Mouse (Mus musculus) liver, embryonic 13.5 days (tissue): ENCODE measurements around the gene Gm13288. TPM values are rescaled to one million over a fixed set of nuclear protein-coding genes. Genes with fewer than 3 reads are reported as not detected.

Experiments
- ATAC-seq: fragments of 200-750 bp; cut with Nextera tagmentation; 2 replicates; pipeline ENCODE4 v1.8.0; 2017; ENCODE audit warnings: low read depth, mild to moderate bottlenecking, moderate number of reproducible peaks, moderate library complexity
- DNase-seq: peaks from one replicate; pipeline ENCODE4 v3.0.0; 2022
- H3K27ac ChIP-seq: fragments of 300-500 bp; sonication (generic); 2 replicates; pipeline ENCODE4 v1.5.1; 2015; ENCODE audit warnings: moderate library complexity, mild to moderate bottlenecking, inconsistent platforms
- H3K27me3 ChIP-seq: fragments of 300-500 bp; sonication (generic); 2 replicates; pipeline ENCODE4 v1.6.1; 2015; ENCODE audit warnings: mild to moderate bottlenecking, inconsistent platforms
- H3K36me3 ChIP-seq: fragments of 300-500 bp; sonication (generic); 2 replicates; pipeline ENCODE4 v1.6.1; 2015; ENCODE audit warnings: mild to moderate bottlenecking, inconsistent platforms
- H3K4me1 ChIP-seq: fragments of 300-500 bp; sonication (generic); replicated peaks from 2 replicates; pipeline ENCODE4 v1.6.1; 2015; ENCODE audit warnings: inconsistent platforms
- H3K4me2 ChIP-seq: fragments of 300-500 bp; sonication (generic); 2 replicates; pipeline ENCODE4 v1.6.1; 2015; ENCODE audit warnings: inconsistent platforms, mild to moderate bottlenecking, moderate library complexity
- H3K4me3 ChIP-seq: fragments of 300-500 bp; sonication (generic); replicated peaks from 2 replicates; pipeline ENCODE4 v1.5.1; 2015; ENCODE audit warnings: mild to moderate bottlenecking, inconsistent platforms
- H3K9ac ChIP-seq: fragments of 300-500 bp; sonication (generic); 2 replicates; pipeline ENCODE4 v1.6.1; 2015; ENCODE audit warnings: mild to moderate bottlenecking, inconsistent platforms
- H3K9me3 ChIP-seq: fragments of 300-500 bp; sonication (generic); replicated peaks from 2 replicates; pipeline ENCODE4 v1.6.1; 2016; ENCODE audit warnings: inconsistent platforms
- WGBS: fragments of 180-500 bp; shearing (Covaris S2); methylation state at CpG from one replicate; pipeline ENCODE4 v1.1.7; 2015; ENCODE audit not compliant: insufficient replicate concordance; 5-methylcytosine and 5-hydroxymethylcytosine counted together
- polyA plus RNA-seq: library from polyadenylated mRNA; unstranded; fragments of >200 nt; fragmentation: Nextera tagmentation; extraction: Ambion mirVana; gene quantifications from 2 replicates; pipeline ENCODE4 v1.2.1, GENCODE M21; 2015

Gm13288 gene
- polyA plus RNA-seq, 1 experiment from 2014 or later: not detected

DNA sequence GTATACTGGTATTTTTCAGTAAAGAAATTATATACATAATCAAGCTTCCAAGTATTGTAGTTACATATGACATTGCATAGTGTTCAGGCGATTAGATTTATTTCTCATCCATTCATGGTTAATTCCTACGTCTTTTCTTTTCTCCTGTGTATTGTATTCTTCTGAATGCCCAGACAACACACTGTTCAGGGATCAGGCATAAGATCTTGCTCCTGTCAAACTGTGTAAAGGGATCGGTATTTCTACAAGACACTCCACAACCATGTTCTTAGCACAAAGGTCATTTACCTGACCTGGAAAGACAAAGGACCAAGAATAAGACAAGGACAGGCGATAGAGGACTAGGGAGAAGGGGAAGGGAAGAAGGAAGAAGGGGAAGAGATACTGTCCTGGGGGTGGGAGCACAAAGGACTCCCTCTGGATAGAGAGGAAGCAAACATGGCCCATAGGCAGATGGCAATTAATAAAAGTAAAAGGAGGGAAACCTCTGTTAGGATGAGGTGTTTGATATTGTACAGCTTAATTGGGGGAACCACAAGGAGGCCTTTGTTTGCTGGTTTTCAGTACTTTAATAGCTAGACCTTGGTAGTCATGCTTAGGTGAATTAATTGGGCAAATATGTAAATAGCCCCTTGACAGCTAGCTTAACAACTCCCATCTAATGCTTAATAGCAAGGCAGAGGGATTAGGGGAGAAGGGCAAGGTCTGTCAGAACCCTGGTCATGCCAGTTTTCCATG lies 45.9 kb downstream of the Gm13288 start:
- Histone ChIP-seq H3K27me3 (no peaks in the 10 kb centered on the region), H3K4me3 (no peak overlapping the region), H3K9ac (no peak overlapping the region), H3K4me2 (no peak overlapping the region), H3K36me3 (no peaks in the 10 kb centered on the region), H3K4me1 (no peaks in the 10 kb centered on the region), H3K9me3 (no peaks in the 10 kb centered on the region), H3K27ac (no peak overlapping the region)
- 55% methylated on average over 4 of the region's 4 CpGs for WGBS
- ATAC-seq (no peak), DNase-seq (no peak)

Other genes with a start within 250 kb of the Gm13288 start
- not detected in 2 replicates for gene Ifna15, start 247.3 kb upstream of the Gm13288 start, polyA plus RNA-seq
- not detected in 2 replicates for gene Ifna14, start 233.7 kb upstream of the Gm13288 start, polyA plus RNA-seq
- not detected in 2 replicates for gene Ifna9, start 213.1 kb upstream of the Gm13288 start, polyA plus RNA-seq
- not detected in 2 replicates for gene Ifna12, start 202.2 kb upstream of the Gm13288 start, polyA plus RNA-seq
- gene C87499, start 171.1 kb upstream of the Gm13288 start, polyA plus RNA-seq: not detected in 2 replicates
- not detected in 2 replicates for gene Ifna13, start 161.1 kb upstream of the Gm13288 start, polyA plus RNA-seq
- not detected in 2 replicates for gene Ifna16, start 128.6 kb upstream of the Gm13288 start, polyA plus RNA-seq
- gene Ifna2, start 121.6 kb upstream of the Gm13288 start, polyA plus RNA-seq: not detected in 2 replicates
- gene Ifnab, start 114.2 kb upstream of the Gm13288 start, polyA plus RNA-seq: not detected in 2 replicates
- gene Gm26566, start 83.7 kb upstream of the Gm13288 start, polyA plus RNA-seq: 0.25 and 0.29 TPM in 2 replicates
- 24.6 and 33.1 TPM in 2 replicates for gene Klhl9, start 83.1 kb upstream of the Gm13288 start, polyA plus RNA-seq
- not detected in 2 replicates for gene Gm13271, start 50.7 kb upstream of the Gm13288 start, polyA plus RNA-seq
- not detected in 2 replicates for gene Gm13283, start 45.4 kb upstream of the Gm13288 start, polyA plus RNA-seq
- not detected in 2 replicates for gene Gm13290, start 31.7 kb upstream of the Gm13288 start, polyA plus RNA-seq
- gene Gm13289, start 28.6 kb upstream of the Gm13288 start, polyA plus RNA-seq: not detected in 2 replicates
- gene Gm13272, start 25.7 kb upstream of the Gm13288 start, polyA plus RNA-seq: not detected in 2 replicates
- gene Ifnz, start 23.4 kb upstream of the Gm13288 start, polyA plus RNA-seq: not detected in 2 replicates
- gene Gm13276, start 19.8 kb upstream of the Gm13288 start, polyA plus RNA-seq: 0.23 TPM in 1 of 2 replicates, not detected in the other
- not detected in 2 replicates for gene Gm13277, start 16.9 kb upstream of the Gm13288 start, polyA plus RNA-seq
- gene Gm13278, start 14.0 kb upstream of the Gm13288 start, polyA plus RNA-seq: not detected in 2 replicates
- not detected in 2 replicates for gene Gm13275, start 11.0 kb upstream of the Gm13288 start, polyA plus RNA-seq
- gene Gm13279, start 8.1 kb upstream of the Gm13288 start, polyA plus RNA-seq: not detected in 2 replicates
- 0.25 and 0.31 TPM in 2 replicates for gene Gm13285, start 5.9 kb upstream of the Gm13288 start, polyA plus RNA-seq
- gene Gm13287, start 2.3 kb upstream of the Gm13288 start, polyA plus RNA-seq: not detected in 2 replicates
- not detected in 2 replicates for gene Ifna7, start 10.7 kb downstream of the Gm13288 start, polyA plus RNA-seq
- gene Ifna11, start 14.4 kb downstream of the Gm13288 start, polyA plus RNA-seq: not detected in 2 replicates
- not detected in 2 replicates for gene Ifna6, start 21.9 kb downstream of the Gm13288 start, polyA plus RNA-seq
- not detected in 2 replicates for gene Ifna5, start 30.0 kb downstream of the Gm13288 start, polyA plus RNA-seq
- gene Ifna4, start 36.3 kb downstream of the Gm13288 start, polyA plus RNA-seq: not detected in 2 replicates
- not detected in 2 replicates for gene Ifna1, start 44.6 kb downstream of the Gm13288 start, polyA plus RNA-seq
- gene Ifne, start 74.7 kb downstream of the Gm13288 start, polyA plus RNA-seq: not detected in 2 replicates